Mouse (Mus musculus): Measurements from ENCODE around the gene Zfp36. TPM values are rescaled to one million over a fixed set of nuclear protein-coding genes. Genes with fewer than 3 reads are reported as not detected.

The Zfp36 gene
- polyA plus RNA-seq, 1 experiment from 2014 or later: 2.6 TPM

DNA sequence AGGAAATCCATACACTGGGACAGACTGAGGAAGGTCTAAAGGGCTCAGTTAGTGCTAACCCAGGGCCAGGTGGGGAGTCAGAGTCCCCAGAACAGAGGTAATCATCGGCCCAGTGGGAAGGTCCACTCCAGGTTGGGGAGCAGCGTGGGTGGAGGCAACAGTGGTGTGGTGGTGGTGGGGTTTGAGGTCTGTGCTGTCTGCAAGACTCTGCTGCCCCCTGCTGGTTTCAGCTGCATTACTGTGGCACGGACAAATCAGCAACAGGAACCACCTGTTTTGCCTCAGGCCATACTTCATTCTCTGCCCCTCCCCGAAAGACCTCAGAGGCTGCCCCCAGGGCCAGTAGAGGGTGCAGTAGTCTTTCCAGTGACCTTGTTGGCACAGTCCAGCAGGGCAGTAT is 6.4 kb upstream of the Zfp36 start:
- Histone ChIP-seq H3K9ac (replicated peaks; ENCODE audit: low read depth, low read length) (no peak overlapping the region), H3K27ac (ENCODE audit: low read depth, low read length) (no peak overlapping the region; the same call in 1 of the 2 replicates), H3K4me2 (ENCODE audit: low read depth, low read length) (no peak overlapping the region), H3K36me3 (ENCODE audit: control insufficient read depth, insufficient read depth, low read length) (peaks cover 22% of the 10 kb centered on the region), H3K27me3 (ENCODE audit: control insufficient read depth, insufficient read depth, low read length) (no peaks in the 10 kb centered on the region), H3K4me1 (ENCODE audit: control insufficient read depth, insufficient read depth, low read length) (peaks cover 2% of the 10 kb centered on the region), H3K4me3 (ENCODE audit: low read depth, low read length) (no peak overlapping the region), H3K9me3 (ENCODE audit: control insufficient read depth, low read length) (no peaks in the 10 kb centered on the region)
- 16% methylated on average over 4 of the region's 4 CpGs for WGBS
- peak; percentile 55; the same call in 1 of the 2 replicates for ATAC-seq (ENCODE audit: low read depth)

DNA sequence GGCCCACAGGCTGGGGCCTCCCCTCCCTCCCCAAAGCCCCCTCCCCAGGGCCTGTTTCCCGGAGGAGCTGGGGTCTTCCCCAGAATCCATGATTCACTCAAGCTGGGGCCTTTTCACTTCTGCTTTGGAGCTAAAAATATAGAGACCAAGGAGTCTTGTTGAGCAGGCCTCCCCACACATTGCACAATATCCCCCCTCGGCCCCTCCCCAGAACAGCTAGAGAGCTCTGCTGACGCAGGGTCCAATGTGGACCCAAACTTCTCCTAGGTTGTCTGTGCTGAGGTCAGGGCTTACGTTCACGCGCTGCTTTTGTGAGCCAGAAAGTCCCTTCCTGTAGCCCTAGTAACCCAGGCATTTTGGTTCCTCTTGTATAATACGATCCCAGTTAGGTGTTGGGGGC is 6.0 kb upstream of the Zfp36 start:
- WGBS: 87% methylated on average over 7 of the region's 7 CpGs
- no peak overlapping the region; the same call in 1 of the 2 replicates for H3K27ac ChIP-seq (ENCODE audit: low read depth, low read length)
- no peak overlapping the region for H3K4me3 ChIP-seq (ENCODE audit: low read depth, low read length)
- H3K36me3 ChIP-seq (ENCODE audit: control insufficient read depth, insufficient read depth, low read length): peaks cover 22% of the 10 kb centered on the region
- no peak for ATAC-seq (ENCODE audit: low read depth)
- H3K9ac ChIP-seq (replicated peaks; ENCODE audit: low read depth, low read length): no peak overlapping the region
- no peaks in the 10 kb centered on the region for H3K27me3 ChIP-seq (ENCODE audit: control insufficient read depth, insufficient read depth, low read length)
- no peaks in the 10 kb centered on the region for H3K9me3 ChIP-seq (ENCODE audit: control insufficient read depth, low read length)
- H3K4me1 ChIP-seq (ENCODE audit: control insufficient read depth, insufficient read depth, low read length): peaks cover 6% of the 10 kb centered on the region; the same call in 1 of the 2 replicates
- H3K4me2 ChIP-seq (ENCODE audit: low read depth, low read length): no peak overlapping the region

DNA sequence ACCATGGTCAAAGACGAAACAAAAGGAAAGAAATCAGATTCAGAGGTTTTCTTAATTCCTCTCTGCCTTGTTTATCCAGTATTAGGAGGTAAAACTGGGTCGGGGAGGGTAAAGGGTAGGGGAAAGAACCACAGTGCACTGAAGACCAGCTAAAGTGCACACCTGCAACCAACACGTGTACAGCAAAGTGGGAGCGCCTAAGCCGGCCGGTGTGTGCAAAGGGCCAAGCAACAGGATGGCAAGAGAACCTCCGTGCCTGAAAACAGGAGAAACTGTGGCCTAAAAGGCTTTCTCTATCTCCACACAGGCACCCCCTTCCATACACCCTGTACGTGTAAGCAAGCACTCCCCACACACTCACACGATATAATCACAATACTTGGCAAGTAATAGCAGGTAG is 5.1 kb upstream of the Zfp36 start:
- Histone ChIP-seq H3K36me3 (ENCODE audit: control insufficient read depth, insufficient read depth, low read length) (peaks cover 16% of the 10 kb centered on the region), H3K27ac (ENCODE audit: low read depth, low read length) (no peak overlapping the region), H3K4me2 (ENCODE audit: low read depth, low read length) (no peak overlapping the region), H3K9ac (replicated peaks; ENCODE audit: low read depth, low read length) (no peak overlapping the region), H3K9me3 (ENCODE audit: control insufficient read depth, low read length) (no peaks in the 10 kb centered on the region), H3K27me3 (ENCODE audit: control insufficient read depth, insufficient read depth, low read length) (no peaks in the 10 kb centered on the region), H3K4me3 (ENCODE audit: low read depth, low read length) (no peak overlapping the region), H3K4me1 (ENCODE audit: control insufficient read depth, insufficient read depth, low read length) (peaks cover 9% of the 10 kb centered on the region; the same call in 1 of the 2 replicates)
- ATAC-seq (ENCODE audit: low read depth): no peak
- WGBS: 89% methylated on average over 9 of the region's 9 CpGs

DNA sequence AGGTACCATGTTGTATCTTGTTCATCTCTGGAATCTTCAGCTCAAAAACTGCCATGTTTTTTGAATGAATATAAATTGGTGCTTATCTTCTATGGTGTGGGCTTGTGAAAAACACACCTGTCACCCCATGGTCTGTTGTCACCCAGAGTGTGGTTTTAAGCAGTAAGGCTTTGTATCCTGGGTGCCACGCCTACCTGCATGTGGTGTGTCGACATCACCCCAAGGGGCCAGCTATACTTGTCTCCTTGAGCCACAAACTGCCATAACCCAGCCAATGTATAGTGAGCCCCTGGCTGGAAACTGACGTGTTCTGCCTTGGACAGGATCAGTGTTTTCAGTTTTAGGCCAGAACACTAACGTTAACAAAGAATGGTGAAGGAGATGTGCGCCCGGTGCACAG is 4.1 kb upstream of the Zfp36 start:
- H3K4me1 ChIP-seq (ENCODE audit: control insufficient read depth, insufficient read depth, low read length): peaks cover 11% of the 10 kb centered on the region; the same call in 1 of the 2 replicates
- H3K9me3 ChIP-seq (ENCODE audit: control insufficient read depth, low read length): no peaks in the 10 kb centered on the region
- WGBS: 89% methylated on average over 6 of the region's 6 CpGs
- ATAC-seq (ENCODE audit: low read depth): no peak
- no peak overlapping the region for H3K4me3 ChIP-seq (ENCODE audit: low read depth, low read length)
- no peak overlapping the region for H3K4me2 ChIP-seq (ENCODE audit: low read depth, low read length)
- peaks cover 10% of the 10 kb centered on the region; the same call in 1 of the 2 replicates for H3K36me3 ChIP-seq (ENCODE audit: control insufficient read depth, insufficient read depth, low read length)
- no peak overlapping the region for H3K9ac ChIP-seq (replicated peaks; ENCODE audit: low read depth, low read length)
- no peak overlapping the region for H3K27ac ChIP-seq (ENCODE audit: low read depth, low read length)
- H3K27me3 ChIP-seq (ENCODE audit: control insufficient read depth, insufficient read depth, low read length): no peaks in the 10 kb centered on the region

DNA sequence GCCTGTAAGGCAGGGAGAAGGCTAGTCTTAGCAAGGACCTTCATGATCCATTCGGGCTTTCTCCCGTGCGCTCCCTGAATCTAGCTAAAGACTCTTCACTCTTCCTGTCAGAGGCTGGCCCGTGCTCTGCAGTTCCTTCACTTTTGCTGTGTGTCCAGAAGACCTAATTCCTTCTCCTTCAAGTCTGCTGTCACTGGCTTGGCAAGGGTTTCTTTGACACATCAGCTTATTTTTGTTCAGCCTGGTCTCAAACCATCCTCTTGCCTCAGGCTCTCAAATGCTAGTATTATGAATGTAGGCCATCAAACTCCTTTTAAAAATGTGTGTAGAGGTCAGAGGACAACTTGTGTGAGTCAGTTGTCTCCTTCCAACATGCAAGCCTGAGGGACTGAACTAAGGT is 3.6 kb upstream of the Zfp36 start:
- H3K9me3 ChIP-seq (ENCODE audit: control insufficient read depth, low read length): no peaks in the 10 kb centered on the region
- peaks cover 4% of the 10 kb centered on the region; the same call in 1 of the 2 replicates for H3K36me3 ChIP-seq (ENCODE audit: control insufficient read depth, insufficient read depth, low read length)
- no peak overlapping the region for H3K27ac ChIP-seq (ENCODE audit: low read depth, low read length)
- no peak overlapping the region for H3K4me2 ChIP-seq (ENCODE audit: low read depth, low read length)
- 87% methylated on average over 4 of the region's 4 CpGs for WGBS
- no peak for ATAC-seq (ENCODE audit: low read depth)
- H3K27me3 ChIP-seq (ENCODE audit: control insufficient read depth, insufficient read depth, low read length): no peaks in the 10 kb centered on the region
- H3K4me1 ChIP-seq (ENCODE audit: control insufficient read depth, insufficient read depth, low read length): peaks cover 12% of the 10 kb centered on the region; the same call in 1 of the 2 replicates
- H3K4me3 ChIP-seq (ENCODE audit: low read depth, low read length): no peak overlapping the region
- no peak overlapping the region for H3K9ac ChIP-seq (replicated peaks; ENCODE audit: low read depth, low read length)

DNA sequence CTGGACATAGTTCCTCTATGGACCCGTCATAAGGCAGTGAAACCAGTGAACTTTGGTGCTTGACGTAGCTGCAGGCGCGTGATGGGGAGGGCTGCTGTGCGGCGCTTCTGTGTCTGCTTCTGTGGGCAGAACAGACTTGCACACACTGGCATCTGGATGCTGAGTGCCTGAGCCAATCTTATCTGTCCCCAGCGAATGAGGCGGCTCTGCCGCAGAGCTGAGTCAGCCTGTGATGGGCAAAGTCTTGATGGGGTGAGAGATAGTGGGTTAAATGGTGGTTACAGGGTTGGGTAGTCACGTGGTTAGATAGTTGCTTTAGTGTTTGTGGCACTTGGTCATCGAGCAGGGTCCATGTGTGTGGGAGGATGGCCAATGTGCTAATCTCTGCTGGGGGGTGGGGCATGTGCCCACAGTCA is 2.9 kb upstream of the Zfp36 start:
- Histone ChIP-seq H3K4me1 (ENCODE audit: control insufficient read depth, insufficient read depth, low read length) (peaks cover 12% of the 10 kb centered on the region; the same call in 1 of the 2 replicates), H3K4me2 (ENCODE audit: low read depth, low read length) (no peak overlapping the region), H3K4me3 (ENCODE audit: low read depth, low read length) (no peak overlapping the region), H3K9me3 (ENCODE audit: control insufficient read depth, low read length) (no peaks in the 10 kb centered on the region), H3K27ac (ENCODE audit: low read depth, low read length) (no peak overlapping the region), H3K36me3 (ENCODE audit: control insufficient read depth, insufficient read depth, low read length) (peaks cover 3% of the 10 kb centered on the region; the same call in 1 of the 2 replicates), H3K9ac (replicated peaks; ENCODE audit: low read depth, low read length) (no peak overlapping the region), H3K27me3 (ENCODE audit: control insufficient read depth, insufficient read depth, low read length) (no peaks in the 10 kb centered on the region)
- ATAC-seq (ENCODE audit: low read depth): no peak
- 73% methylated on average over 11 of the region's 11 CpGs for WGBS

DNA sequence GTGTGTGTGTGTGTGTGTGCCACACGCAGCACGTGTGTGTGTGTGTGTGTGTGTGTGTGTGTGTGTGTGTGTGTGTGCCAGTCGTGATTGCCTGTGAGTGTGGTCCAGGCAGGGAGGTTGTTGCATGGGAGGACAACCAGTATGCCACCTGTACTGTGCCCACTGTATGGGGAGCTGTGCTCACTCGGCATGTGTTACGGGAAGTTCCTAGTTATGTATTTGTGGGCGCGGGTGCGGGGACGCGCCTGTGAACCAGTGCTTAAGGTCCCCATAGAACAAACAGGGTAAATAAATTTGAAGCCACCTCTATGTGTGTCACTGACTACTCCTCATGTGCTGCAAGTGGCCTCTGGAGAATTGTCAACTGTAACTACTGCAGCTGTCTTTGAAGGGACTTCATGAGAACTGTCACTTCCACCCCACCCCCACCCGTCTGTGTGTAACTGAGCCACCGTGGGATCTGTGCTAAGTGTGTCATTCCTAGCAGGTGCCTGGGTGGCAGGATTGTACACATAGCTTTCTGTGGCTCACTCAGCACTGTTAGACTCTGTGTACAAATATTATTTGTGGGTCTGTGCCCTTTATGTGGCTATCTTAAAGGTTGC is 2.4 kb upstream of the Zfp36 start:
- H3K27ac ChIP-seq (ENCODE audit: low read depth, low read length): no peak overlapping the region

DNA sequence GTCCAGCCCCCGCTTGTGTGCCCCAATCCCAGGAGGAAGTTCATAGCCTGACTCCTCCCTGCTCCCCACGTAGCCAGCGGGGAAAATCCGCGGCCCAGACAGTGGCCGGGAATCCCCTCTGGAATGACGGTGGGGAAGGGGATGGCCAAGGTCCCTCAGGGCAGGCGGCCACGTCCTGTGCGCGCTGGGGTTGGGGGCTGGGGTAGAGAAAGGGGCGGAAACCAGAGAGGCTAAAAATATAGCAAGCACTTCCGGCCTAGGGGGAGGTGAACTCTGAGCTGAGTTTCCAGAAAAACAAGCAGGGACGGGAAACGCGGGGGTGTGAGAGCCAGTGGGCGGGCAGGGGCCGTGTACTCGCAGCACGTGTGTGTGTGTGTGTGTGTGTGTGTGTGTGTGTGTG is 1.9 kb upstream of the Zfp36 start:
- H3K4me2 ChIP-seq (ENCODE audit: low read depth, low read length): peak overlapping the region; percentile 33; the same call in 1 of the 2 replicates
- peak overlapping the region; percentile 56 for H3K27ac ChIP-seq (ENCODE audit: low read depth, low read length)
- no peaks in the 10 kb centered on the region for H3K9me3 ChIP-seq (ENCODE audit: control insufficient read depth, low read length)
- H3K36me3 ChIP-seq (ENCODE audit: control insufficient read depth, insufficient read depth, low read length): peaks cover 3% of the 10 kb centered on the region; the same call in 1 of the 2 replicates
- 9% methylated on average over 17 of the region's 20 CpGs for WGBS
- H3K27me3 ChIP-seq (ENCODE audit: control insufficient read depth, insufficient read depth, low read length): no peaks in the 10 kb centered on the region
- ATAC-seq (ENCODE audit: low read depth): no peak
- H3K9ac ChIP-seq (replicated peaks; ENCODE audit: low read depth, low read length): peak overlapping the region; percentile 41; the same call in 1 of the 2 replicates
- H3K4me3 ChIP-seq (ENCODE audit: low read depth, low read length): 0 out of 2 replicates have a peak overlapping the region, but pooled peaks have one; percentile 6
- H3K4me1 ChIP-seq (ENCODE audit: control insufficient read depth, insufficient read depth, low read length): peaks cover 12% of the 10 kb centered on the region; the same call in 1 of the 2 replicates

More for the DNA sequence above, 2.4 kb upstream of the Zfp36 start:
- no peak overlapping the region for H3K4me3 ChIP-seq (ENCODE audit: low read depth, low read length)
- no peak overlapping the region for H3K9ac ChIP-seq (replicated peaks; ENCODE audit: low read depth, low read length)
- peaks cover 3% of the 10 kb centered on the region; the same call in 1 of the 2 replicates for H3K36me3 ChIP-seq (ENCODE audit: control insufficient read depth, insufficient read depth, low read length)
- WGBS: 83% methylated on average over 11 of the region's 12 CpGs
- H3K27me3 ChIP-seq (ENCODE audit: control insufficient read depth, insufficient read depth, low read length): no peaks in the 10 kb centered on the region
- H3K9me3 ChIP-seq (ENCODE audit: control insufficient read depth, low read length): no peaks in the 10 kb centered on the region
- no peak for ATAC-seq (ENCODE audit: low read depth)
- peaks cover 12% of the 10 kb centered on the region; the same call in 1 of the 2 replicates for H3K4me1 ChIP-seq (ENCODE audit: control insufficient read depth, insufficient read depth, low read length)
- peak overlapping the region; percentile 33; the same call in 1 of the 2 replicates for H3K4me2 ChIP-seq (ENCODE audit: low read depth, low read length)

DNA sequence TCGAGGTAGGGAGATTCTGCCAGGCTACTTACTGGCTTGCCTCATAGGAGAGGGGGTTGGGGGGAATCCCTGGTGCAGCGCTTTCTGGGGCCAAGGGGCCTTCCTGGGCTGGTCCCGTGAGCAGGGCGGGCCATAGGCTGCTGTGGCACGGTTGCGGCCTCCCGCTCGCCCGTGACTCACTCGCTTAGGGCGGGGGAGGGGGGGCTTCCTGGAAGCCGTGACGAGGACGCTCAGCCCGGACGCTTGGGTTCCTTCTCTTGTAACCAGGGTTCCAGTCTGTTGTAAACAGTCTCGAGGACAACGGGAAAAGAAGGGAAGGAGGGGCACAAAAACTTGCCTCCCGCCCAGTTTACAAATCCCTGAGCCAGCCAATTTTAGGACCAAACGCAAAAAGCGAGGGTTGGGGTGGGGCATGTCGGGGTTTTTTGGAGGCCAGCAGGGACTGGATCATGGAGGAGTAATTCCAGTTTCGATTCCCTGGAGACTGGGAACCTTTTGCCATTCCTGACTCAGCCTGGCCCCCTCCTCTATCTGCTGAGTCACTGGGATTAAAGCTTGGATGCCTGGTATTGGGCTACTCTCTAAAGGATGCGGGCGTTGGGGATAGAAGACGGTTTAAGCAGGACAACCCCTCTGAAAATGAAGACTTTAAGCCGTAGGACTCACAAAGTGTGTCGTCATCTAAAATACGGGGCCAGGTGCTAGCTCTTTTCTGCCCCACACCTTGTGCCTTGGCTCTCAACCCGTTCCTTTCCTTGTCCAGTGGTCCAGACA is 1.2 kb upstream of the Zfp36 start:
- peaks cover 16% of the 10 kb centered on the region for H3K4me1 ChIP-seq (ENCODE audit: control insufficient read depth, insufficient read depth, low read length)
- peak overlapping the region; percentile 56 for H3K27ac ChIP-seq (ENCODE audit: low read depth, low read length)
- 16% methylated on average over 30 of the region's 30 CpGs for WGBS
- peak overlapping the region; percentile 41 for H3K9ac ChIP-seq (replicated peaks; ENCODE audit: low read depth, low read length)
- no peak overlapping the region for H3K4me3 ChIP-seq (ENCODE audit: low read depth, low read length)
- H3K27me3 ChIP-seq (ENCODE audit: control insufficient read depth, insufficient read depth, low read length): no peaks in the 10 kb centered on the region
- no peaks in the 10 kb centered on the region for H3K9me3 ChIP-seq (ENCODE audit: control insufficient read depth, low read length)
- H3K4me2 ChIP-seq (ENCODE audit: low read depth, low read length): peak overlapping the region; percentile 33; the same call in 1 of the 2 replicates
- ATAC-seq (ENCODE audit: low read depth): peak; percentile 19; the same call in 1 of the 2 replicates
- H3K36me3 ChIP-seq (ENCODE audit: control insufficient read depth, insufficient read depth, low read length): peaks cover under 1% of the 10 kb centered on the region; the same call in 1 of the 2 replicates
